Mouse (Mus musculus) forebrain, embryonic 16.5 days (tissue): ENCODE measurements around the gene Plekhg3. TPM values are rescaled to one million over a fixed set of nuclear protein-coding genes. Genes with fewer than 3 reads are reported as not detected.
A peak's percentile ranks its signal among the peaks of the same experiment; 100 is the strongest.

Experiments
- ATAC-seq: fragments of 200-750 bp; cut with Nextera tagmentation; 2 replicates; pipeline ENCODE4 v1.8.0; 2017; ENCODE audit warnings: mild to moderate bottlenecking, moderate library complexity
- H3K27ac ChIP-seq: fragments of 300-500 bp; sonication (generic); 2 replicates; pipeline ENCODE4 v1.5.1; 2014; ENCODE audit warnings: low read length, control low read depth
- H3K27me3 ChIP-seq: fragments of 300-500 bp; sonication (generic); replicated peaks from 2 replicates; pipeline ENCODE4 v1.6.1; 2014; ENCODE audit warnings: low read length; ENCODE audit not compliant: control insufficient read depth, insufficient read depth
- H3K36me3 ChIP-seq: fragments of 300-500 bp; sonication (generic); 2 replicates; pipeline ENCODE4 v1.6.1; 2014; ENCODE audit not compliant: control insufficient read depth, insufficient read depth
- H3K4me1 ChIP-seq: fragments of 300-500 bp; sonication (generic); replicated peaks from 2 replicates; pipeline ENCODE4 v1.6.1; 2014; ENCODE audit warnings: low read length; ENCODE audit not compliant: control insufficient read depth, insufficient read depth
- H3K4me2 ChIP-seq: fragments of 300-500 bp; sonication (generic); 2 replicates; pipeline ENCODE4 v1.6.1; 2014; ENCODE audit warnings: mild to moderate bottlenecking, low read length, control low read depth
- H3K4me3 ChIP-seq: fragments of 300-500 bp; sonication (generic); replicated peaks from 2 replicates; pipeline ENCODE4 v1.5.1; 2014; ENCODE audit warnings: mild to moderate bottlenecking, low read length, control low read depth
- H3K9ac ChIP-seq: fragments of 300-500 bp; sonication (generic); replicated peaks from 2 replicates; pipeline ENCODE4 v1.6.1; 2014; ENCODE audit warnings: low read depth, low read length, control low read depth
- H3K9me3 ChIP-seq: fragments of 300-500 bp; sonication (generic); 2 replicates; pipeline ENCODE4 v1.6.1; 2016; ENCODE audit warnings: low read length; ENCODE audit not compliant: control insufficient read depth
- WGBS: fragments of 180-500 bp; shearing (Covaris S2); extraction: QIAGEN DNeasy Blood & Tissue Kit; methylation state at CpG from one replicate; pipeline ENCODE4 v1.1.7; 2014; 5-methylcytosine and 5-hydroxymethylcytosine counted together
- polyA plus RNA-seq: library from polyadenylated mRNA; unstranded; fragments of >200 nt; fragmentation: Nextera tagmentation; extraction: Ambion mirVana; gene quantifications from 2 replicates; pipeline ENCODE4 v1.2.1, GENCODE M21; 2015

Gene Plekhg3
- polyA plus RNA-seq, 1 experiment from 2014 or later = 1.3 TPM

- Histone ChIP-seq H3K27ac (no peak overlapping the region), H3K4me3 (no peak overlapping the region), H3K4me2 (no peak overlapping the region), H3K4me1 (peaks cover 7% of the 10 kb centered on the region; the same call in 1 of the 2 replicates), H3K9me3 (no peaks in the 10 kb centered on the region), H3K36me3 (no peaks in the 10 kb centered on the region), H3K9ac (no peak overlapping the region), H3K27me3 (no peaks in the 10 kb centered on the region)
- 55% methylated on average over 15 of the region's 15 CpGs for WGBS
- peak; percentile 39 for ATAC-seq
Measured at GRCm38 (mm10) chr12:76596292-76597023, 65.8 kb downstream of the Plekhg3 start.

- H3K36me3 ChIP-seq = no peaks in the 10 kb centered on the region
- no peaks in the 10 kb centered on the region for H3K27me3 ChIP-seq
- no peak for ATAC-seq
- no peak overlapping the region for H3K27ac ChIP-seq
- peaks cover 7% of the 10 kb centered on the region; the same call in 1 of the 2 replicates for H3K4me1 ChIP-seq
- no peaks in the 10 kb centered on the region for H3K9me3 ChIP-seq
- no peak overlapping the region for H3K9ac ChIP-seq
- H3K4me2 ChIP-seq = no peak overlapping the region
- no peak overlapping the region for H3K4me3 ChIP-seq
- 81% methylated on average over 15 of the region's 15 CpGs for WGBS
Measured at GRCm38 (mm10) chr12:76597577-76598100, 66.9 kb downstream of the Plekhg3 start.

DNA sequence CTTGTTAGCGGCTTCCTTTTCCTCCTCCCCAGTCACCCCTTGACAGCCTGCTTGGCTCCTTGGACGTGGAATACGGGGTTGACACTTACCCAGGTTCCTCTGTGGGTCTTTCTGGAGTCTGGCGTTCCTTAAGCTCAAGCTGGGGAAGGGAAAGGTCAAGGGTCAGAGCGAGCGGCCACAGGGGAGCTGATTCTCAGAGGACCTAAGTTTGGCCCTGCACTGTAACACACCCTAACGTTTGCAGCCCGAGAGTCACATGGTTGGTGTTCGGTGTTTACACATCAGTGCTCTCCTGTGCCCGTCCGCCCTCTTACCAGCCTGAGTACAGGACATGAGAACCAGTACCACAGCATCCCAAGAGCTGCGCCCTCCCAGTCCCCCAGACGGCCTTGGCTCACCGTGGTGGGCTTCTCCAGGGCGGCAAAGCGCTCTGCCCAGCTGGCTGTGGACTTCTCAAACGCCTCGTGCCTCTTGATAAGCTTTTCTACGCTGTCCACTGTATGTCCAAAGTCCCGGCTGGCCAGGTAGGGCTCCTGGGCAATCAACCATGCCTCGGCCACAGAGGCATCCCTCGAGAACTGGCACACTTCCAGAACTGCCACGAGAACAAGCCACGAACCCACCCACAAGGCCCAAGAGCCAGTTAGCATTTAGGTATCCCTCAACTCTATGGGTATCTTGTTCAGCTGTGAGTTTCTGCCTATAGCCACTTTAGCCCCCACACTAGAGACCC, 67.7 kb downstream of the Plekhg3 start:
- 78% methylated on average over 24 of the region's 24 CpGs for WGBS
- H3K9ac ChIP-seq = no peak overlapping the region
- no peaks in the 10 kb centered on the region for H3K9me3 ChIP-seq
- no peaks in the 10 kb centered on the region for H3K36me3 ChIP-seq
- no peak overlapping the region for H3K4me3 ChIP-seq
- H3K27ac ChIP-seq = no peak overlapping the region
- no peak overlapping the region for H3K4me2 ChIP-seq
- H3K27me3 ChIP-seq = no peaks in the 10 kb centered on the region
- peaks cover 7% of the 10 kb centered on the region; the same call in 1 of the 2 replicates for H3K4me1 ChIP-seq
- ATAC-seq = no peak

DNA sequence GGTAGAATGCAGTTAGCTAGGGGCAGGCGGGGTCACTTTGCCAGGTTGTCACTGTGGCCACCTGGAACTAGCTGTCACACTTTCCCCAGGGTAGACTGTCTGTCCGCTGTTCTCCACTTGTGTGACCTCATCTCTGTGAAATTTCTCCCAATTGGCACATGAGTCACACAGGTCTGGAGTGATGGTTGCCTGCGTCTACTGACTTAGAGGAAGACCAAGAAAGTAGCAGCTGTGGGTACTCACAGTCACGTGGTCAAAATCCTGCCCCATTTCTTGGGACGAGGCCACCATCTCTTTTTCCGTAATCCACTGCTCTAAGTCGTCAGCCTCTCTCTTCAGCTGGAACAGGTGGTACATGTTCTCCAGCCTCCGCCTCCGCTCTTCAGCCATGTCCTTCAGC, 73.1 kb downstream of the Plekhg3 start:
- 92% methylated on average over 9 of the region's 9 CpGs for WGBS
- Histone ChIP-seq H3K4me1 (no peaks in the 10 kb centered on the region), H3K4me3 (no peak overlapping the region), H3K27ac (no peak overlapping the region), H3K27me3 (no peaks in the 10 kb centered on the region), H3K4me2 (no peak overlapping the region), H3K9me3 (no peaks in the 10 kb centered on the region), H3K36me3 (no peaks in the 10 kb centered on the region), H3K9ac (no peak overlapping the region)
- no peak for ATAC-seq

GRCm38 (mm10) chr12:76604546-76604945, 73.9 kb downstream of the Plekhg3 start:
- Histone ChIP-seq H3K36me3 (no peaks in the 10 kb centered on the region), H3K27ac (no peak overlapping the region), H3K27me3 (no peaks in the 10 kb centered on the region), H3K4me1 (no peaks in the 10 kb centered on the region), H3K9ac (no peak overlapping the region), H3K9me3 (no peaks in the 10 kb centered on the region), H3K4me2 (no peak overlapping the region), H3K4me3 (no peak overlapping the region)
- ATAC-seq = no peak
- 56% methylated on average over 4 of the region's 4 CpGs for WGBS

GRCm38 (mm10) chr12:76605837-76606236, 75.1 kb downstream of the Plekhg3 start:
- ATAC-seq = no peak
- 68% methylated on average over 3 of the region's 3 CpGs for WGBS
- no peaks in the 10 kb centered on the region for H3K4me1 ChIP-seq
- no peak overlapping the region for H3K27ac ChIP-seq
- no peak overlapping the region for H3K9ac ChIP-seq
- H3K27me3 ChIP-seq = no peaks in the 10 kb centered on the region
- no peak overlapping the region for H3K4me3 ChIP-seq
- no peaks in the 10 kb centered on the region for H3K36me3 ChIP-seq
- no peak overlapping the region for H3K4me2 ChIP-seq
- no peaks in the 10 kb centered on the region for H3K9me3 ChIP-seq

DNA sequence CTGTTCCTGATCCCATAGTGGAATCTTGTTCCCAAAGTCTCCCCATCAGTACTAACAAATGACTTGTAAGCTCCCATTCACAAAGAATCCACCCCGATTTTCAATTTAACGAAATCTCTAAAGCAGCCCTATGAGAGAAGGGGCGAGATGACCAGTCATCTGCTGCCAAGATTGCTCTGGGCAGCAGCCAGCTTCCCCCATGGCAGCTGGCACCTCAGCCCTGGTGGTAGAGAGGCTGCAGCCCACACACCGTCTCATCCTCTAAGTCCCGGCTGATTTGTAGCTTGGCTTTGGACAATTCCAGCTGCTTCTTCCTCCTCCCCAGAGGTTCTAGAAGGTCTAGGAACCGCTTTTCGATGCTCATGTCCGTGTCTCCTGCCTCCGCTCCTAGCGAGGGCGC, 77.5 kb downstream of the Plekhg3 start:
- 68% methylated on average over 11 of the region's 11 CpGs for WGBS
- Histone ChIP-seq H3K36me3 (no peaks in the 10 kb centered on the region), H3K27me3 (no peaks in the 10 kb centered on the region), H3K9me3 (no peaks in the 10 kb centered on the region), H3K4me2 (no peak overlapping the region), H3K4me1 (no peaks in the 10 kb centered on the region), H3K4me3 (no peak overlapping the region), H3K27ac (no peak overlapping the region), H3K9ac (no peak overlapping the region)
- no peak for ATAC-seq

DNA sequence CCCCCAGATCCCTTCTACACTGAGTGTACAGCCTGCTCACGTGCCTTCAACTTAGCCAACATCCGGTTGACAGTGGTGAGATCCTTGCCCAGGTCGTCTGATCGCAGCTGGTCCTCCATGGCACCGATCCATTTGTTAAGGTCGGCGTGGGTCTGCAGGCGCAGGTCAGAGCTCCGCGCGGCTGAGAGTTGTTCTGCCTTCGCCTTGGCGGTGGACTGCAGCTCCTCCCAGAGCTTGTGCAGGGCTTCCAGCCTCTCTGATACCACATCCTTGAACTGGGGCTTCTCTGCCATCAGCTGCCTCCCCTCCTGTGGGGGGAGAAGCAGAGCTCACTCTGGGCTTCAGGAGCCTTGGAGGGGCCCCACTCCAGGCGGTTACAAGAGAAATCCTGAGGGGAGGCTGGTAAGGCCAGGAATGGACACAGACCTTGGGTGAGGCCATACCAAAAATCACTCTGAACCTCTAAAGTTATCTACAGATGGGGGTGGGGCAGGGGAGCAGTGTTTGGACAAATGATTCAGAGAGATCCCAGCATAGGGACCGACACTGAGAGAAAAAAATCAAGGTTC, 78.4 kb downstream of the Plekhg3 start:
- H3K4me1 ChIP-seq = no peaks in the 10 kb centered on the region
- no peaks in the 10 kb centered on the region for H3K36me3 ChIP-seq
- no peak overlapping the region for H3K9ac ChIP-seq
- no peaks in the 10 kb centered on the region for H3K9me3 ChIP-seq
- WGBS = 83% methylated on average over 15 of the region's 15 CpGs
- no peaks in the 10 kb centered on the region for H3K27me3 ChIP-seq
- no peak for ATAC-seq
- no peak overlapping the region for H3K4me2 ChIP-seq
- no peak overlapping the region for H3K4me3 ChIP-seq
- H3K27ac ChIP-seq = no peak overlapping the region

GRCm38 (mm10) chr12:76612621-76613020, 81.9 kb downstream of the Plekhg3 start:
- 91% methylated on average over 12 of the region's 12 CpGs for WGBS
- H3K27ac ChIP-seq = no peak overlapping the region
- H3K9ac ChIP-seq = no peak overlapping the region
- no peaks in the 10 kb centered on the region for H3K36me3 ChIP-seq
- no peak for ATAC-seq
- H3K4me2 ChIP-seq = no peak overlapping the region
- H3K9me3 ChIP-seq = no peaks in the 10 kb centered on the region
- H3K4me1 ChIP-seq = no peaks in the 10 kb centered on the region
- H3K4me3 ChIP-seq = no peak overlapping the region
- no peaks in the 10 kb centered on the region for H3K27me3 ChIP-seq
